Mouse (Mus musculus) neutrophil, adult 59 days (primary cell): ENCODE results near the gene Gm42674. TPM values are rescaled to one million over a fixed set of nuclear protein-coding genes. Genes with fewer than 3 reads are reported as not detected.

ENCODE experiments used
- total RNA-seq, 2 experiments: library from RNA; stranded (reverse); gene quantifications; 1 replicate in 1 of 2; 2 replicates in 1 of 2; pipeline ENCODE4 v1.2.4; 2023

The Gm42674 gene
- total RNA-seq: not detected

GRCm38 (mm10) chr3:90601486-90602110, at the start of gene Gm42674:
Gm42674 (plus strand) TSS chr3:90601904.

GRCm38 (mm10) chr3:90560008-90560628, 41.6 kb upstream of the Gm42674 start, which contains the start of gene S100a3:
S100a3 (plus strand) TSS chr3:90560578.

GRCm38 (mm10) chr3:90589947-90590346, 11.8 kb upstream of the Gm42674 start, which contains the start of gene S100a2:
S100a2 (plus strand) TSS chr3:90590247.

GRCm38 (mm10) chr3:90603623-90604022, 1.9 kb downstream of the Gm42674 start, which contains the start of gene S100a4:
S100a4 (plus strand) TSS chr3:90603771.

GRCm38 (mm10) chr3:90608223-90608622, 6.5 kb downstream of the Gm42674 start, which contains the start of gene S100a5:
S100a5 (plus strand) TSS chr3:90608523.

GRCm38 (mm10) chr3:90612728-90613291, 11.1 kb downstream of the Gm42674 start, which contains the start of gene S100a6:
S100a6 (plus strand) TSS chr3:90612882.

GRCm38 (mm10) chr3:90653717-90654116, 52.0 kb downstream of the Gm42674 start, which contains the start of gene S100a7a:
S100a7a (plus strand) TSS chr3:90654017.

Other genes starting within 250 kb of the Gm42674 start
- gene Slc27a3, start 212.0 kb upstream of the Gm42674 start, total RNA-seq: 1 to 10 TPM; 1.3 to 1.6 TPM
- 10 to 100 TPM; 41.6 to 47.1 TPM for gene Ints3, start 168.3 kb upstream of the Gm42674 start, total RNA-seq
- gene Npr1, start 136.0 kb upstream of the Gm42674 start, total RNA-seq: under 1 TPM; 0.24 to 0.53 TPM
- 10 to 100 TPM; 48.3 to 54.9 TPM for gene Ilf2, start 125.8 kb upstream of the Gm42674 start, total RNA-seq
- 10 to 100 TPM; 29.9 to 34.6 TPM for gene Snapin, start 110.9 kb upstream of the Gm42674 start, total RNA-seq
- 10 to 100 TPM; 71.9 to 85.5 TPM for gene Chtop, start 92.4 kb upstream of the Gm42674 start, total RNA-seq
- 10 to 100 TPM; 20.7 to 24.0 TPM for gene S100a1, start 87.5 kb upstream of the Gm42674 start, total RNA-seq
- gene S100a13, start 87.5 kb upstream of the Gm42674 start, total RNA-seq: 10 to 100 TPM; 37.9 to 38.8 TPM
- under 1 TPM in 1 of 2 experiments, not detected in 1; 0.69 TPM for gene S100a14, start 75.0 kb upstream of the Gm42674 start, total RNA-seq
- gene S100a16, start 64.7 kb upstream of the Gm42674 start, total RNA-seq: not detected
- 1 to 10 TPM; 5.8 to 6.8 TPM for gene S100a3, start 41.3 kb upstream of the Gm42674 start, total RNA-seq
- gene S100a2, start 11.7 kb upstream of the Gm42674 start, total RNA-seq: 1 to 10 TPM; 1.6 to 3.5 TPM
- 100 to 1,000 TPM; 261 to 505 TPM for gene S100a4, start 1.9 kb downstream of the Gm42674 start, total RNA-seq
- gene S100a5, start 6.6 kb downstream of the Gm42674 start, total RNA-seq: not detected
- gene S100a6, start 11.0 kb downstream of the Gm42674 start, total RNA-seq: 1,000 to 10,000 TPM; 1,472 to 1,540 TPM
- gene S100a7a, start 52.1 kb downstream of the Gm42674 start, total RNA-seq: 1 to 10 TPM; 1.4 to 1.6 TPM
- gene S100a8, start 67.1 kb downstream of the Gm42674 start, total RNA-seq: over 10,000 TPM; 44,455 to 51,539 TPM
- over 10,000 TPM; 52,893 to 61,962 TPM for gene S100a9, start 93.8 kb downstream of the Gm42674 start, total RNA-seq
- 1 to 10 TPM in 1 of 2 experiments, under 1 TPM in 1; 0.55 to 1.7 TPM for gene Pglyrp4, start 125.0 kb downstream of the Gm42674 start, total RNA-seq
- not detected for gene Gm5849, start 176.0 kb downstream of the Gm42674 start, total RNA-seq